Mouse (Mus musculus) B cell, adult 2 months (primary cell): Measurements from ENCODE around the gene Coro6.

Source experiments
- DNase-seq, 2 experiments: peaks; one replicate each; pipeline ENCODE4 v3.0.0; 2022

Coro6 gene

DNA sequence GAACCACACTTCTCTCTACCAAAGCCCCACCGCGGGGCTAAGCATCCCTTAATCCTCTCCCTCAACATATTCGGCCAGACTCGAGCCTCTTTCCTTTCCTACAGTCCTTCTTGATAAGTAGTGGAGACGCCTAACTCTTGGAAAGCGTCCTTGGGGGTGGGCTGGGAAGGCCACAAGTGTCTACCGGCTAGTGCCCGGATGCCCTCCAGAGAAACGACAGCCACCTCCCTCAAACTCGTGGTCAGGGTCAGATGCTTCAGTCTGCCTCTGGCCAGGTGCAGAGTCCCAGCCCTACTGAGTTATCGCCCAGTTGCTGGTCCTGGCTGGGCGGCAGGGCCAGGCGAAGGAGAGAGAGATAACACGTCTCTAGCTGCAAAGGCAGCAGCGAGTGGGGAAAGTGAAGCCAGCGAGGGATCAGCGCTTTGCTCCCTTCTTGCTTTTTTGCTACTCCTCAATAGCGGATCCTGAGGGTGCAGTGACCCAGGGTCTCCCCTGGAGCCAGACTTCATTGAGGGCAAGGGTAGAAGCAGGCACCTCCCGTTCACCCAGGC, 52.1 kb downstream of the Coro6 start:
- peak; percentile 24 to 43 for DNase-seq

DNA sequence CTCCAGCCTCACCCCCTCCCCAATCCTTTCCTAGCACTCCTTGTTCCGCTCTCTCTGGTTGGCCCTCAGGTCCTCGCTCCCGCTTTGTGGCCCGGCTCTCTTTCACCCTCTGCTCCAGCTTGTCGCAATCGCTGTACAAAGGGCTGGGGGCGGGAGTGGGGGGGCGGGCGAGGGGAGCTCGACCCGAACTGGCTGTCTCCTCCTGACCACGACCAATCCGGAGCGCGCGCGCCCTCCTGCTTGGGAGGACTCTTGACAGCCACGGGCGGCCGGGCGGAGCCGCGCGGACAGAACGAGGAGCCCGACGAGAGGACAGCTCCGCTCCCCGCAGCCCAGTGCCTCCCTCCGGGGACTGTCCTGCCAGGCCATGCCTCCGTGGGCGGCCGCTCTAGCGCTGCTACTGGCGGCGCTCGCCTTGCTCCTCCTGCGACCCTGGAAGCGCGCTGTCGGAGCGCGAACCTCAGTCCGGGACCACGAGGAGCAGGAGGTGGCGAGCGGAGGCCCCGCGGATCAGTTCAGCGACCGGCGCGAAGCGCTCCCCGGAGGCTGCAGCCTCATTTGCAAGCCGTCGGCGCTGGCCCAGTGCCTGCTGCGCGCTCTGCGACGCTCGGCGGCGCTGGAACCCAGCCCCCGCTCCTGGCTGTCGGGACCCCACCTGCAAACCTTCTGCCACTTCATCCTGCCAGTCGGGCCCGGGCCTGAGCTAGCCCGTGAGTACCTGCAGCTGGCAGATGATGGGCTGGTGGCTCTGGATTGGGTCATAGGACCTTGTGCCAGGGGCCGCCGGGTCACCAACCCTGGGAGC, 52.8 kb downstream of the Coro6 start, which contains the start of gene Abhd15:
Gene Abhd15 (plus strand): TSS at position 290 of the 805 bp plus-strand sequence.
- DNase-seq: peak; percentile 61 to 67

DNA sequence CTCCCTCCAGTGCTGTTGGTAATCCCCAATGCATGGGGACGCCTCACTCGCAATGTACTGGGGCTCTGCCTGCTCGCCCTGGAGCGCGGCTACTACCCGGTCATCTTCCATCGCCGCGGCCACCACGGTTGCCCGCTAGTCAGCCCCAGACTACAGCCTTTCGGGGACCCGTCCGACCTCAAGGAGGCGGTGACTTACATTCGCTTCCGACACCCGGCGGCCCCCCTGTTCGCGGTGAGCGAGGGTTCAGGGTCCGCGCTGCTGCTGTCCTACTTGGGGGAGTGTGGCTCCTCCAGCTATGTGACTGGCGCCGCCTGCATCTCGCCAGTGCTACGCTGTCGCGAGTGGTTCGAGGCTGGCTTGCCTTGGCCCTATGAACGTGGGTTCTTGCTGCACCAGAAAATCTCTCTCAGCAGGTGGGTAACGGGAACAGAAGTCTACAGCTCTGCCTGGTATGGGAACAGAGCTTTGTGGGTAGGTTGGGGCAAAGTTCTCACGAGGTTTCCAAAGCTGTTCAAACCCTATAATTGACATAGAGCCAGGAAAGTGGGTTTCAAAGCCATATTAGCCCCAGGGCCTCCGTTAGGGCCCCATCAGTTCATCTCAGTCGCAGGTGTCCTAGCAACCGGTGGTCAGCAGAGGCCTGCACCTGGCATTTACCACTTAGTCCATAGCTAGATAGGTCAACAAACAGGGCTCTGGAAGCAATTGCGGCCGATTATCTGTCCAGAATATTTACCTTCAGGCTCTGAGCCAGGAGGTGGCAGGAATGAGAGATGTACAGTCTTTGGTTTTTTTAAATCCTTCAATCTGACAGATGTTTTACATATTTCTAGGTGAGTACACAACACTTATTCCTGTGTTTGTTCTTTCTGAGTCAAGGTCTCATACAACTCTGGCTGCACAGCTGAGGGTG, 53.7 kb downstream of the Coro6 start, which contains the start of gene Trp53i13:
Gene Trp53i13 (minus strand): TSS at position 344 of the 916 bp plus-strand sequence.
- DNase-seq: peak in 1 of 2 experiments; percentile 40

DNA sequence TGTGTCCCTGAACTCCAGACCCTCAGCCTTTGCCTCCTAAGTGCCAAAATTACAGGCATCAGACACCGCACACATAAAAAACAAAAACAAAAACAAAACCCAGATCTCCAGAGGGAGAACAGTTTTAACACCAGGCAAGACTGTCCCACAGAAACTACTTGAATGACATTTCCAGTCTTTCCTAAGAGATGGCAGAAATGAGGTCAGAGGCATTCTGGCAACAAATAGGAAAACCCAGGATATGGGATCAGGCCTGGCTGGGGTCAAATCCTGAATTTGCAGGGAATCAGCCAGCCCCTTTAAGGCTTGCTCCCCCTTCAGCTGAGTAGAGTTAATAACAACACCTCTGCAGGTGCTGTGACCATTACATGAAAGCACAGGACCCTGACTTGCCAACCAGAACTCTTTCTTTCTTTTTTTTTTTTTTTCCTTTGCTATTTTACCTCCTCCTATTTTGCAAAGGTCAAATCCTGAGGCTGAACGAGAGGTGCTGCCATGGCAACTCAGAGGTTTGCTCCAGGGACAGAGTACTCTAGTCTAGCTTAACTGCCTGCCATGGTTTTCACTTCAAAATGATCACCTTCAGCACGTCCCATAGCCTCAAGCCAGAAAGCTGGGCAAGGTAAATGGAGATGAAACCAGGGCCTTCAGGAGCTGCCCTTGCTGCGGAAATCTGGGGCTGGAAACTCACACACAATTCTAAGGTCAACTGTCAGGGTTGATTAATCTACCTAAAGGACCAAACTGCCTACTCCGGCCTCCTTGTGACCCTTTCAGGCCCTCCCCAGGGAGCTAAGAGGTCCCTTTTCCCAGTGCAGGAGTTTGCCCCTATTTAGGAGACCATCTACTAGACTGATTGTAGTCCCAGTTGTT, 54.6 kb downstream of the Coro6 start:
- DNase-seq: no peak

DNA sequence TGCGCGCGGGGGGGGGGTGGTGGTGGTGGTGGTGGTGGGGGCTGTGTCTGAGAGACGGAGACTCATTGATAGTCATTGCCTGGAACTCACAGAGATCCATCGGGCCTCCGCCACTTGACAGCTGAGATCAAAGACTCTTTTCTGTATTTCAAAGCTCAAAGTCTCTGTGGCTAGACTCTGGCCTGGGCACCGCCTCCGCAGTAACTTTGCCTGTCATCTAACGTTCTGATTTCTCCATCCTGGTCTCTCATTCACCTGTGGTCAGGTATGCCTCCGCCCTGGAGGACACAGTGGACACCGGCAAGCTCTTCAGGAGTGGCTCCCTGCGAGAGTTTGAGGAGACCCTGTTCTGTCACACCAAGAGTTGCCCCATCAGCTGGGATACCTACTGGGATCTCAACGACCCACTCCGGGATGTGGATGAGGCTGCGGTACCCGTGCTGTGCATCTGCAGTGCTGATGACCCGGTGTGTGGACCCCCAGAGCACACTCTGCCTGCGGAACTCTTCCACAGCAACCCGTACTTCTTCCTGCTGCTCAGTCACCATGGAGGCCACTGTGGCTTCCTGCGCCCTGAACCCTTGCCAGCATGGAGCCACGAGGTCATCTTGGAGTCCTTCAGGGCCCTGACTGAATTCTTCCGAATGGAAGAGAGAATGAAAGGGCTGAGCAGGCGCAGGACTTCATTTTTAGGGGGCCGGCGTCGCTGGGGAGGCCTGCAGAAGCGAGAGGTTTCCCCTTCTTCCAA, 56.0 kb downstream of the Coro6 start:
- peak; percentile 18 to 20 for DNase-seq

DNA sequence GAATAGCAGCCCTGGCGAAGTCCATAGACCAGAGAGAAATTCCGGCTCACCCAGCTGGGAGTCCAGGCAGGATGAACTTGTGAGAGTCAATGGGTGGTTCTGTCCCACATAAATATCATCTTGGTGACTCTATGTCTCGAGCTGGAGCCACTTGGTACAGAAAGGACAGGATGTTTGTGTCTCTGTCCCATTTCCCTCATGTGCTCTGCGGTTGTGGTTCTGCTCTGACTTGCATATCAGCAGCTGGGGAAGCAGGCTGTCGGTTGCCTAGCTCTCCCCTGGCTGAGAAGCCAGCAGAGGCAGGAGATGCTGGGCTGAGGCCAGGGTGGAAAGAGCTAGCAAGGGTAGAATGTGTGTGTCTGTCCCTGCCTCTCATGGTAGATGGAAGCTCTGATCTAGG, 56.8 kb downstream of the Coro6 start, which contains the start of gene Gm10392:
Gene Gm10392 (minus strand): TSS at position 156 of the 400 bp plus-strand sequence.
- DNase-seq: peak; percentile 72 to 74
